Mouse (Mus musculus): Measurements from ENCODE around the gene Tinagl1. TPM values are rescaled to one million over a fixed set of nuclear protein-coding genes. Genes with fewer than 3 reads are reported as not detected.
A peak's percentile ranks its signal among the peaks of the same experiment; 100 is the strongest.

Gene Tinagl1
- polyA plus RNA-seq, 1 experiment from 2014 or later: 12.5 TPM

DNA sequence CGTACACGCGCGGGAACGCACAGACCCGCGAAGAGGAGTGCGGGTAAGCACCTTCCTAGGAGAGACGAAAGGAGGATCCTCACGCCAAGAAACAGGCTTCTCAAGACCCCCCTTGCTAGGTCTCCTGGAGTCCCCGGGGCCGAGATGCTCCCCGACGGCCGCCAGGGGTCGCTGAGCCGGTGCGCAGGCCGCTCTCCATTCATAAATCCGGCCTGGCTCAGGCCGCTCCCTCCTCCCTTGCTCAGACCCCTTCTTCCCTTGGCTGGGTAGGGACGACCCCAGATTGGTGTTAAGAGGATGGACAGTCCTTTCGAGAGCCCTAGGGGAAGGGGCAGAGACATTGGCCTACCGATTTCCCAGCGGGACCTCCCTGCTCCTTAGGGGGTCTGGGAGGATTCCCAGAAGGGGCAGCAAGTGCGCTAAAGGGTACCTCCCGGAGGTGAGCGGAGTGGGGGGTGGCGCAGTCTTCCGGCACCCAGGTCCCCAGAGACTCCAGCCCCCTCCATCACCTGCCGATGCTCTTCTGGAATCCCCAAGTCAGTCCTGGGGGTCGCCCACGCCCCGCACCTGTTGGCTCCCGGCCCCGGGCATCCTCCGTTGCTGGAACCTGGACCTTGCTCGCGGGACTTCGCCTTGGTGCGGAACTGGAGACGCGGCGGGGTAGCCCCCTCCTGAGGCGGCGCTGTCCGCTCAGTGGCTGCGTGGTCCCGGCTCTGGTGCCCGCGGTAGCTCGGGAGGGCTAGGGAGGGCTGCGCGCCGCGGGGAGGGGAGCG, 36.3 kb downstream of the Tinagl1 start:
- peak; percentile 69 for ATAC-seq
- peaks cover 9% of the 10 kb centered on the region for H3K27me3 ChIP-seq (replicated peaks; ENCODE audit: control insufficient read depth, insufficient read depth, low read length)
- under 1% methylated on average over 51 of the region's 57 CpGs for WGBS
- no peaks in the 10 kb centered on the region for H3K36me3 ChIP-seq (ENCODE audit: control insufficient read depth, insufficient read depth, low read length)
- H3K4me3 ChIP-seq (ENCODE audit: low read length): peak overlapping the region; percentile 51
- H3K9me3 ChIP-seq (ENCODE audit: control insufficient read depth, low read length): no peaks in the 10 kb centered on the region
- peak overlapping the region; percentile 68 for H3K9ac ChIP-seq (ENCODE audit: low read depth, low read length)
- H3K27ac ChIP-seq (ENCODE audit: low read depth, low read length): no peak overlapping the region
- H3K4me1 ChIP-seq (ENCODE audit: control insufficient read depth, insufficient read depth, low read depth, low read length): peaks cover 14% of the 10 kb centered on the region
- H3K4me2 ChIP-seq (ENCODE audit: low read length): peak overlapping the region; percentile 94

DNA sequence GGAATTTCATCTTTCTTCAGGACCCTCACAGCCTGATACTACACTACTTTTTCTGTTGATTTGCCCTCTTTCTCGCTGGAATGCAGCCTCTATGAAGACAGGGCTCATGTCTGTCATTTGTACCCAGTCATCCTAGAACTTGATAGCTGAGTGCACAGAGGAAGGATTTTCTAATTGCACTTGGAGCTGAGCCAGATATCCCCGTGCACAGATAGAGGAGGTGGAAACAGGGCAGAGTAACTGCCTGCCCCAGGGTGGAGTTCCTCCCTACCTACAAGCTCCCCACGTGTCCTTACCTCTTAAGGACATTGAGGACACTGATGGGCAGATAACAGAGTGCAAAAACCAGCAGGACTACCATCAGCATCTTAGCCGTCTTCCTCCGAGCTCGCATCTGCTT, 41.5 kb downstream of the Tinagl1 start:
- Histone ChIP-seq H3K36me3 (ENCODE audit: control insufficient read depth, insufficient read depth, low read length) (no peaks in the 10 kb centered on the region), H3K4me1 (ENCODE audit: control insufficient read depth, insufficient read depth, low read depth, low read length) (peaks cover 5% of the 10 kb centered on the region), H3K4me2 (ENCODE audit: low read length) (no peak overlapping the region), H3K9me3 (ENCODE audit: control insufficient read depth, low read length) (no peaks in the 10 kb centered on the region), H3K27me3 (replicated peaks; ENCODE audit: control insufficient read depth, insufficient read depth, low read length) (peaks cover 2% of the 10 kb centered on the region; the same call in 1 of the 2 replicates), H3K27ac (ENCODE audit: low read depth, low read length) (no peak overlapping the region), H3K9ac (ENCODE audit: low read depth, low read length) (no peak overlapping the region), H3K4me3 (ENCODE audit: low read length) (no peak overlapping the region)
- no peak for ATAC-seq
- 57% methylated on average over 6 of the region's 6 CpGs for WGBS

DNA sequence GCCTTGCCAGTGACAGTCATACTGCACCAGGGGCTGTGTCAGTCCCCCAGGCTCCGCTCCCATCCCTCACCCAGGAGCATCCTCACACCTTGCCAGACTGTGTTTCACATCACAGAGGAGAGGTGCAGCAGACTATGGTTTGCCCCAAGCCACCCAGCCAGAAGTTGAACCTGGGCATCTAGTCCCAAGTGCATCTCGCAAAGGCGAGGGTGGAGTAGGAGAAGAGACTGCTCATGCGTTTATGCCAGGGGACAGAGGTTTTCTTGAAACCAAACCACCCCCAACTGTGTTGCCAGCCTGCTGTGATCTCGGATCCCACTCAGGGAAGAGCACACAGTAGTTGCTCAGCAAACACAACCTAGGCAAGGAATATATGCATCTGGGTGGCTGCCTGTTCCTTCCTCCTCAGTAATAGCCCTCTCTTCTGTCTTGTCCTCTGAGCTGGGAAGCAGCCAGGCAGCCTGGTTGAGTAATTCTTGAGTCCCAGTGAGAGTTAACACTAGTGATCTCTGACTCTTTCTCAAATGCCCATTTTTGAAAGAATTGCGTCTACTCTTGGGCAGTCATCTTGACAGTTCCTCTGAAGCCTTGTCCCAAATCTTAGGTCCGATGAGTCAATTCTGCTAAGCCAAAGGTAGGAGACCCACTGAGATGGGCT, 43.3 kb downstream of the Tinagl1 start:
- Histone ChIP-seq H3K9ac (ENCODE audit: low read depth, low read length) (no peak overlapping the region), H3K4me2 (ENCODE audit: low read length) (no peak overlapping the region), H3K27me3 (replicated peaks; ENCODE audit: control insufficient read depth, insufficient read depth, low read length) (no peaks in the 10 kb centered on the region), H3K36me3 (ENCODE audit: control insufficient read depth, insufficient read depth, low read length) (peaks cover 8% of the 10 kb centered on the region), H3K4me1 (ENCODE audit: control insufficient read depth, insufficient read depth, low read depth, low read length) (no peaks in the 10 kb centered on the region), H3K9me3 (ENCODE audit: control insufficient read depth, low read length) (no peaks in the 10 kb centered on the region), H3K4me3 (ENCODE audit: low read length) (no peak overlapping the region), H3K27ac (ENCODE audit: low read depth, low read length) (no peak overlapping the region)
- whole genome bisulfite sequencing: 89% methylated on average over 7 of the region's 7 CpGs
- ATAC-seq: no peak

DNA sequence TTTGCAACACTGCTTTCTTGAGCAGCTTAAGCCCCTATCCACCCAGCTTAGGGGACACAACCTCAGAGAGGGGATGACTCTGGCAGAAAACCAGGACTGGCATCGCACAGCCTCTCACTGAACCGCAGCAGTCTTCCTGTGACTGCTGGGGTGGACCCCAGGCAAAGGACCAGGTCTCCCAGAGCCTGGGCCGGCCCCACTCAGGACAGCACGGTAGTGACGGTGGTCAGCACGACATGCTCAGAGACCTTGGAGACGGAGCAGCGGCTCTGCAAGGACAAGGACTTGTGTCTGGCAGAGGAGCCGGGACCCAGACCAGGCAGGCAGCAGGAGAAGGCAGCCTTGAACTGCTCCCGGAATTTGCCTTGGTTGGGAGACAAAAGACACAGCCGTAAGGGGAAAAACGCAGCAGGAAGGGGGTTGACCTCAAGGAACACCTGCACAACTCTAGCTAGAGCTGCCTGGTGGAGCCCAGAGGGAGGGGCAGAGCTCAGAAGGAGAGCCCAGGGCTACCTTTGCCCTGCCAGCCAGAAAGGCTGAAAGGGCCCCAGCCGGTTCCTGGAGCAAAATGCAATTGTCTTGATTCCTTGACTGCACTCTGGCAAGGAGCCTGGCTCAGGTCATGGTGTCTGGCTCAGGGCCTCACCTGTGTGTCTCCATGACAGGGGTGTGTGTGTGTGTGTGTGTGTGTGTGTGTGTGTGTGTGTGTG, 44.1 kb downstream of the Tinagl1 start:
- no peak for ATAC-seq
- peaks cover 13% of the 10 kb centered on the region for H3K36me3 ChIP-seq (ENCODE audit: control insufficient read depth, insufficient read depth, low read length)
- H3K27me3 ChIP-seq (replicated peaks; ENCODE audit: control insufficient read depth, insufficient read depth, low read length): no peaks in the 10 kb centered on the region
- 55% methylated on average over 13 of the region's 13 CpGs for WGBS
- H3K9me3 ChIP-seq (ENCODE audit: control insufficient read depth, low read length): no peaks in the 10 kb centered on the region
- no peak overlapping the region for H3K9ac ChIP-seq (ENCODE audit: low read depth, low read length)
- H3K27ac ChIP-seq (ENCODE audit: low read depth, low read length): no peak overlapping the region
- H3K4me3 ChIP-seq (ENCODE audit: low read length): no peak overlapping the region
- no peaks in the 10 kb centered on the region for H3K4me1 ChIP-seq (ENCODE audit: control insufficient read depth, insufficient read depth, low read depth, low read length)
- no peak overlapping the region for H3K4me2 ChIP-seq (ENCODE audit: low read length)

DNA sequence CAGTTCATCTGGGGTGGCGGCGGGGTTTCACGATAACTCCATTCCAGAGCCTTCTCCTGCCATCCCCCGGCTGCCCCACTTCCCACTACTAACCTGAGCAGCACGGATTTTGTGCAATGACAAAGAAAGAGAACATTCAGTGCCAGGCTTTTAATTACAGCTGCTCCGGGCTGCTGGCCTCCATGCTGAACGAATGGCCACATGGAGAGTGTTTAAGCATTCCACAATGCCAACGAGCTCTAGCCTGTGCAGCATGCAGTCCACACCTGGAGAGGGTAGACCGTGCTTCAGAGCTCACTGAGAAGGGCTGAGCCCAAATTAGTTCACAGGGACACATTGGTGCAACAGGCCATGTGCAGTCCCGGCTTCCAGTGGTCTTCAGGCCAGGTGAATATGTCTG, 44.8 kb downstream of the Tinagl1 start:
- Histone ChIP-seq H3K27ac (ENCODE audit: low read depth, low read length) (0 out of 2 replicates have a peak overlapping the region, but pooled peaks have one; percentile 29), H3K4me1 (ENCODE audit: control insufficient read depth, insufficient read depth, low read depth, low read length) (no peaks in the 10 kb centered on the region), H3K27me3 (replicated peaks; ENCODE audit: control insufficient read depth, insufficient read depth, low read length) (no peaks in the 10 kb centered on the region), H3K9ac (ENCODE audit: low read depth, low read length) (no peak overlapping the region), H3K4me2 (ENCODE audit: low read length) (no peak overlapping the region), H3K9me3 (ENCODE audit: control insufficient read depth, low read length) (no peaks in the 10 kb centered on the region), H3K36me3 (ENCODE audit: control insufficient read depth, insufficient read depth, low read length) (peaks cover 18% of the 10 kb centered on the region), H3K4me3 (ENCODE audit: low read length) (no peak overlapping the region)
- WGBS: 68% methylated on average over 10 of the region's 10 CpGs
- no peak for ATAC-seq

DNA sequence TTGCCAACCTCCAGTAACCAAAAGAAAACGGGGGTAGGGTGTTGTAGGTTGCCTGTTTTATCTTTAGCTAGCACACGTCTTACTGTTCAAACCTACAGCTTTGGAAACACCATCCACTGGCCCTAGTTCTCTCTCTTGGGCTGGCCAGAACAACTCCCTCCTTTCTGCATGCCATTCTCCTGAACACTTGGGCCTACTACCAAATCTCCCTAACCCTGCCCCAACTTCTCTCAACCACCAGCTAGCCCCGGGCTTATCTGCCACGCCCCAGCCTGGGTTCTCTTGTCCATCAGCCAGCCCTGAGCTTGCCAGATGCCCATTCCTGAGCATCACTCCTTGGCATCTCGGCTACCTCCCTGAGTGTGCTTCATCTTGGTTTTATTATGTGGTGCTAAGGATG, 46.0 kb downstream of the Tinagl1 start:
- 82% methylated on average over 5 of the region's 5 CpGs for WGBS
- Histone ChIP-seq H3K36me3 (ENCODE audit: control insufficient read depth, insufficient read depth, low read length) (peaks cover 21% of the 10 kb centered on the region), H3K27me3 (replicated peaks; ENCODE audit: control insufficient read depth, insufficient read depth, low read length) (no peaks in the 10 kb centered on the region), H3K9me3 (ENCODE audit: control insufficient read depth, low read length) (no peaks in the 10 kb centered on the region), H3K27ac (ENCODE audit: low read depth, low read length) (no peak overlapping the region), H3K4me1 (ENCODE audit: control insufficient read depth, insufficient read depth, low read depth, low read length) (no peaks in the 10 kb centered on the region), H3K4me2 (ENCODE audit: low read length) (no peak overlapping the region), H3K9ac (ENCODE audit: low read depth, low read length) (no peak overlapping the region), H3K4me3 (ENCODE audit: low read length) (no peak overlapping the region)
- no peak for ATAC-seq

DNA sequence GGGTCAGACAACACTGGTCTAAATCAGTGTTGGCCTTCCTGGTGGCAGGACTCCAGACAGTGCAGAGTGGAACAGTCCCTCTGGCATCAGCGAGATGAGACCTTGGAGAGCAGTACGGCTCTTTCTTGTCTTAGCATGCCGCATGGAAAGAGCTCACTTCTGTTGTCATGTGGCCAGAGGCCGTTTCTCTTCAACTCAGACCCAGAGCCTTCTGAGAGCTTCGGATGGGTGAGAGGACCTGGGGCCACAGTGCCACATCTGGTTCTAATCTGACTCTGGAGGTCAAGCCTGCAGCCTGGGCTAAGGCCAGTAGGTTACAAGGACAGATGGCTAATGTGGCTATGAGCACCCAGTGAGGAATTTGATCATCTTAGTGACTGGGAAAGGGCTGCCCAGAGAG, 49.0 kb downstream of the Tinagl1 start:
- Histone ChIP-seq H3K4me3 (ENCODE audit: low read length) (no peak overlapping the region), H3K27ac (ENCODE audit: low read depth, low read length) (no peak overlapping the region), H3K4me1 (ENCODE audit: control insufficient read depth, insufficient read depth, low read depth, low read length) (no peaks in the 10 kb centered on the region), H3K27me3 (replicated peaks; ENCODE audit: control insufficient read depth, insufficient read depth, low read length) (no peaks in the 10 kb centered on the region), H3K9me3 (ENCODE audit: control insufficient read depth, low read length) (no peaks in the 10 kb centered on the region), H3K9ac (ENCODE audit: low read depth, low read length) (no peak overlapping the region), H3K4me2 (ENCODE audit: low read length) (no peak overlapping the region), H3K36me3 (ENCODE audit: control insufficient read depth, insufficient read depth, low read length) (peaks cover 27% of the 10 kb centered on the region)
- ATAC-seq: no peak
- WGBS: 82% methylated on average over 5 of the region's 5 CpGs

DNA sequence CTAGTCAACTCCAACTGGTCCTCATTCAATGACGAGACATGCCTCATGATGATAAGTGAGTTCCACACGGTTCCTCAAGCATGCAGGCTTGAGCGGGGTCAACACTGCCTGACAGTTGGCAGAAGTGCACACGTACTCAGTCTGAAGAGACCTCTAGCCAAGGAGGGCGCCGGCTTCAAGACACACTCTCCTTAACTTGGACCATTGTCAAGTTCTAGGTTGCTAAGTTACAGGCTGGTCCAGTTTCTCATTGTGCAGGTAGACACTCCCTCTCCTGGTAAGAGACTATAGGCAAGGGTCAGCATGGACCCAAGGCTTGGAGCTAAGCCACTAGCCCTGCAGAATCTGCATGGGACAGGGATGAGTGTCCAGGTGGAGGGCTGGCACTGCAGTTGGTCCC, 49.8 kb downstream of the Tinagl1 start:
- ATAC-seq: no peak
- 89% methylated on average over 6 of the region's 6 CpGs for WGBS
- Histone ChIP-seq H3K27ac (ENCODE audit: low read depth, low read length) (no peak overlapping the region), H3K4me3 (ENCODE audit: low read length) (no peak overlapping the region), H3K27me3 (replicated peaks; ENCODE audit: control insufficient read depth, insufficient read depth, low read length) (no peaks in the 10 kb centered on the region), H3K36me3 (ENCODE audit: control insufficient read depth, insufficient read depth, low read length) (peaks cover 27% of the 10 kb centered on the region), H3K4me1 (ENCODE audit: control insufficient read depth, insufficient read depth, low read depth, low read length) (no peaks in the 10 kb centered on the region), H3K4me2 (ENCODE audit: low read length) (no peak overlapping the region), H3K9ac (ENCODE audit: low read depth, low read length) (no peak overlapping the region), H3K9me3 (ENCODE audit: control insufficient read depth, low read length) (no peaks in the 10 kb centered on the region)

DNA sequence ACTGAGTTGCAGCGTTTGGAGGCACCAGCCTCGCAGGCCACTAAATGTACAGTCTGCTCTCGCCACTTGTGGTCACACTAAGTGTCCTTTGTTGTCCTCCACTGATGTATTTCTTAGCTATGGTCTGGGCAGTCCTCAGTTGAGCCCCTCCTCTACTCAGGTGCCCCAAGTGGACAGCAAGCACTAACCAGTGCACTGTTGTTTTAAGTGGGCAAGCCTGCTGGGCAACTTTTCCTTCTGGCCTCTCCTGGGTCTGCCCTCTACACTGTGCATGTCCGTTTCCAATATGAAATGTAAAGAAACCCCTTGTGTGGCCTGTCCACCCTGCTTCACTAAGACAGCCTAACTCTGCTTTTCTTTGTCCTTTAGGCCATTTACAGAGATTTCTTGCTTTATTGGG, 50.8 kb downstream of the Tinagl1 start:
- 89% methylated on average over 4 of the region's 4 CpGs for WGBS
- Histone ChIP-seq H3K9me3 (ENCODE audit: control insufficient read depth, low read length) (no peaks in the 10 kb centered on the region), H3K27ac (ENCODE audit: low read depth, low read length) (no peak overlapping the region), H3K4me2 (ENCODE audit: low read length) (no peak overlapping the region), H3K9ac (ENCODE audit: low read depth, low read length) (no peak overlapping the region), H3K27me3 (replicated peaks; ENCODE audit: control insufficient read depth, insufficient read depth, low read length) (no peaks in the 10 kb centered on the region), H3K4me1 (ENCODE audit: control insufficient read depth, insufficient read depth, low read depth, low read length) (no peaks in the 10 kb centered on the region), H3K36me3 (ENCODE audit: control insufficient read depth, insufficient read depth, low read length) (peaks cover 27% of the 10 kb centered on the region), H3K4me3 (ENCODE audit: low read length) (no peak overlapping the region)
- ATAC-seq: no peak

All from hindbrain, embryonic 16.5 days (tissue).